Mouse (Mus musculus): ENCODE results near the gene Grin3a. TPM values are rescaled to one million over a fixed set of nuclear protein-coding genes. Genes with fewer than 3 reads are reported as not detected.
"Not testable (repeated sequence)": the region's sequence is repeated elsewhere in the genome, so short reads cannot be mapped to it uniquely, and the experiment has no call there.

The Grin3a gene
- total RNA-seq, 1 experiment from 2014 or later: not detected

DNA sequence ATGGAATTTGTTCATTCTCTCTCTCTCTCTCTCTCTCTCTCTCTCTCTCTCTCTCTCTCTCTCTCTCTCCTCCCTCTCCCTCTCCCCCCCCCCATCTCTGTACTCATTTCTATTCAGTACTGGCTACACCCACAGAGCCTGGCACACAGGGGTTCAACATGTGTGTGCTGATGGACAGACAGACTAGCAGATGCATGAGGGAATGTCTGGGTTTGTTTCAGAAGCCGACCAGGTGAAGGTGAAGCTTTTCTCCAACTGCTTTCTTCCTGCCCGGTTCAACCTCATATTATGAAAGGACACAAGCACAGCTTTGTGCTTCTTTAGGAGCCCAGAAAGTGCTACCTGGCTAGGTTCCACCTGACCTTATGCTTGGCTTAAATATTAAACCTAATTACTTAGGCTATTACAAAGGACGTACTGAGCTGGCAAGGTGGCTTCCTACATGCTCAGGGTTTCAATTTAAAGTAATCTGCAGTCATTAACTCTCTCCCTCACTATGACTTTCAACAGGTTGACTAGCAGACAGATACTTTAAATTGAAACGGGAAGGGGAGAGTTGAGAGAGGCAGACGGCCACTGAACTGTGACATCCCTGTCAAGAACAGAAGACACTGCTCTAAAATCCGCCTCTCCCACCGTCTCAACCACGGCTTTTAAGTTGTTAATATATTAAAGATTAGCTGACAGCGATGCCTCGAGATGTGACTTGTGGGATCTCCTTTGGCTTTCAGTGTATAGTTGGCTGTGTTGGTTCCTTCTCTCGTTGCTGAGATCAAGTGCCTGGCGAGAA, 153.9 kb downstream of the Grin3a start:
- ATAC-seq (replicated peaks in 1 of 2; ENCODE audit: insufficient read depth in 1 of 2, low FRiP score in 2 of 2, low TSS enrichment in 1 of 2, low read depth in 1 of 2, poor library complexity in 2 of 2, severe bottlenecking in 2 of 2): no peak

DNA sequence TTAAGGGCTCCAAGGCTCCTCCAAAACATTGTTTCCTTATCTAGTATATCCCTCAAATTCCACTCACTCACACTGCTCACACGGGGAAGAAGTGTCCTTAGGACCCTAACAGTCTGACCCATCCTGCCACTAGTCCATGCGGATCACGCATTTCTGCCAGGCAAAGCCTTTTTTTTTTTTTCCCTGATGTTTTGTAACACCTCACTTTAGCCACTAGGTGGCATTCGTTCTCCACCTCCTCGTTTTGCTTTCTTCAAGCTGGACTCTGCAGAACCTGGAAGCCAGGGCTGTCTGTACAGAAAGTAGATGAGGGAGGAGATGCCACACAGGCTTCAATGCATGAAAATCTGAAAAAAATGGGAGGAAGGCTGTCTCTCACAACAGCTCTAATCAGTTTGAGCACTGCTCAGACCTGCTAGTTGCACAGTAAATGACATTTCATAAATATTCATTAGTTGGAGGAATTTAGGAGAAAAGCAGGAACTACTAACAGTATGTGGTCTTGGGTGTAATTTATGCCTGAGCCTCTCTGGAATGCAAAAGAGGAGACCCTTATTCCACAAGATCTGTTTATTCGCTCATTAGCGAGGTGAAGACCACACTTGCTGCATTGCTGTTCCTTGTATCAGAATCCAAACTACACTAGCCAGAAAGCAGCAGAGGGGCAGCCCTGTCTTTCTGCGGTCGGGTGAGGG, 156.8 kb downstream of the Grin3a start:
- ATAC-seq (replicated peaks in 1 of 2; ENCODE audit: insufficient read depth in 1 of 2, low FRiP score in 2 of 2, low TSS enrichment in 1 of 2, low read depth in 1 of 2, poor library complexity in 2 of 2, severe bottlenecking in 2 of 2): peak; percentile 79 to 93

DNA sequence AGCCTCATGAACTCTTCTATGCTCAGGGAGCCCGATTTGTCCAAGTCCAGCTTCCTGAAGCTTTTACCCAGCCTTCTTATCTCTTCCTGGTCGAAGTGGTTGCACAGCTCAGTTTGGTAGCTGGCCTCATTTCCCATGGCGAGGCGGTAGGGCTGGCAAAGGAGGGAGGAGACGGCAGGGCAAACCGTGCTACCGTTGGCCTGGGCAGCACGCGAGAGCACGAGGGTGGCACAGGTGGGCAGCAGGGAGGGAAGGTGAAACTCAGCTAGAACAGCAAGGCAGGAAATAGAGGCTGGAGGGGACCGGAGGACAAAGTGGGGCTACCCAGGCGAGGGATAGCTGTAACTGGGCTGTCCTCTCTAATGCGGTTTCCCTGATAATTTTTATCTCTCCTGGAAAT, 163.7 kb downstream of the Grin3a start, which contains the start of gene Ppp3r2:
TSS of gene Ppp3r2 (minus strand) at position 213 of the 400 bp plus-strand sequence.
- no peak for ATAC-seq (replicated peaks in 1 of 2; ENCODE audit: insufficient read depth in 1 of 2, low FRiP score in 2 of 2, low TSS enrichment in 1 of 2, low read depth in 1 of 2, poor library complexity in 2 of 2, severe bottlenecking in 2 of 2)

DNA sequence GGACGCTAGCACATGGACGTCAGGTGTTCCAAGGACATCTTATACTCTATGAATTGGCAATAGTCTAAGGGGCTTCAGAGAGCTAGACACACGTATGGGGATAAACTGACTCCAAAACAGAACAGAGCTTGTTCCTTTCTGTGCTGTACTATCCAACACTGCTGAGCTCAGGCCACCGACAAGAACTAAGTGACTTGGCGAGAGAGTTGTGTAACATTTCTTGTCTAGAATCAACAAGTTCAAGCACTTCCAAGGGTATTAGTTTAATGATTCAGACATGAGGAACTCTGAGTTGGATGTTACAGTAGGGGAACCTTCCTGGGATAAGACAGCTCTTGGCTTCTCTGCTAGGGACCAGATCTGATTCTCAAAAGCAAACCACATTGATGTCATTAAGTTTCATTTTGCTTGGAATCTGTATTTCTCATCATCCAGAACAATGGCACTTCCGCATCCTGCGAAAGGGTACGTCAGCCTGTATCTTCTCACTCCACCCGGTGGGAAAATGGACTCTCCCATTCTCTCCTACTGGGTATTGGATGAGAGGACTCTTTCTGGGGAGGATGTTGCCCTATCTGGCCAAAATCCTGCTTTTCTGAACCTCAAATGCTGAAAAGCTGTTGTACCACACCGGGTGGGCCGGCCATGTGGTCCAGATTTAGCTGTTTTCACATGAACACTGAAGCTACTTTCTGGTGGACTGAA, 165.2 kb downstream of the Grin3a start:
- ATAC-seq (replicated peaks in 1 of 2; ENCODE audit: insufficient read depth in 1 of 2, low FRiP score in 2 of 2, low TSS enrichment in 1 of 2, low read depth in 1 of 2, poor library complexity in 2 of 2, severe bottlenecking in 2 of 2): no peak

DNA sequence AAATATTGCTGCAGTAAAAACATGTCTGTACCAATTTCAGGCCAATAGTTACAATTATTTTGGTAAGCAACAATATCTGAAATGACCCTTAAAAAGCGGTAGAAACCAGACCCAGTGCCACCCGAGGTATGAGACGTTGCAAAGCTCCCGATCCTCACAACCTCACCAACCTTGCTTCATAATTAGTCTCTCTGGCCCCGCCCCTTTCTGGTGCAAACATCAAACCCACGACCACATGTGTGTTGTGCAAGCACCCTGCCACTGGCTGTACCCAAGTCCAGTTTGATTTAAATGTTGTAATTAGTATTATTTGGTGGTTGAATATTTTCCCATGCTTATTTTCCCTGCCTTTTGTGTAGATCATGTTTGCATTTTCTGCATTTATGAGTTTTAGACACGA, 168.8 kb downstream of the Grin3a start:
- ATAC-seq (replicated peaks in 1 of 2; ENCODE audit: insufficient read depth in 1 of 2, low FRiP score in 2 of 2, low TSS enrichment in 1 of 2, low read depth in 1 of 2, poor library complexity in 2 of 2, severe bottlenecking in 2 of 2): peak in 1 of 2 experiments; percentile 68; a peak in 1 of 4 replicates

DNA sequence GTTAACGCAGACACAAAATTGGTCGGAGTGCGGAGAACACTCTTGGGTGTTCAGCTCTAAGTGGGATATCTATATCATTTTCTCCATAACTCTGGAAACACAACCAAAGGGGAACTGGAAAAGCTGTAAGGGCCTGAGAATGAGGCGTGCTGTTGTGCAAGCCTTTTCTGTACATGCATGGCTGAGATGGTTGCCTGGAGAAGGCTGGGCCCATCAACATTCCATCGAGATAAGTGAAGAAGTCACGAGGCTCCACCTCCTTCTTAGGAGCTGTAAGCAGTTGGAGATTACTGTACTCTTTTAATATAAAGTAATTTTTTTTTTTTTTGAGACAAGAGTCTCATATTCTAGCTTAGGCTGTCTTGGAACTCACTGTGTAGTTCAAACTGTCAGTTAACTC, 169.5 kb downstream of the Grin3a start:
- no peak for ATAC-seq (replicated peaks in 1 of 2; ENCODE audit: insufficient read depth in 1 of 2, low FRiP score in 2 of 2, low TSS enrichment in 1 of 2, low read depth in 1 of 2, poor library complexity in 2 of 2, severe bottlenecking in 2 of 2)

DNA sequence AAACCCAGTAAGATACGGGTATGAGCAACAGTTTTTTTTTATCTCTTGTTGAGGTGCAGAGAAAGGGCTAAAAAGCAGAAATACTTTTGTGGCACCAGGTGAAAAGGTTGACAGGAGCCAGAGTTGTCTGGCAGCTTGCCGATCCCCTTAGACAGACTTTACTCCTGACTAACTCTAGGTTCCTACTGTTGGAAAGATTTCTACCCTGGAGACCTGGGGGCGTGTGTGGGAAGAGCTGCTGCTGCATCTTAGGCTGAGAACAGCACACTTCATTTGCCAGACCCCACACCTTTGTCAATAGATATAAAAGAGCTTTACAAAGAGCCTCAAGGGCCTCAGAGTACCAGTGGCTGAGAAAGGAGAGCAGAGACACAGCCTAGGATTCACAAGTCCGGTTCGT, 180.7 kb downstream of the Grin3a start:
- ATAC-seq (replicated peaks in 1 of 2; ENCODE audit: insufficient read depth in 1 of 2, low FRiP score in 2 of 2, low TSS enrichment in 1 of 2, low read depth in 1 of 2, poor library complexity in 2 of 2, severe bottlenecking in 2 of 2): no peak

DNA sequence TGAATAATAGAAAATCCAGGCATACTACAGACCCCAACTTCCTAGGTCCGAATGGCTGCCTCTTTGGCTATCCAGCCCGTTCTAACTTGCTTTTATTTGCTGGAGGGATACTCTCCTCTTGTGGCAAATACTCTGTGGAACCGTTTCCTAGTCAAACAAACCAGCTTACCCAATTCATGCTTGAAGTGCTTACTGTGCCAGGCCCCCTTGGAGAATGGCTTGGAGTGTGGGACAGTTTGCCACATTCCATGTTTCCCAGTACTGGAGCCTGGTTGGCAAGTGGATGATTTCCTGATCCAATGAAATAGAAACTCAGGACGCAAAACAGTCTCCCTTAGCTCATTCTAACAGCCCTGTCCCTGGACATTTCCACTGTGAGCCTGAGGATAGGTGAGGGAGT, 183.3 kb downstream of the Grin3a start:
- no peak for ATAC-seq (replicated peaks in 1 of 2; ENCODE audit: insufficient read depth in 1 of 2, low FRiP score in 2 of 2, low TSS enrichment in 1 of 2, low read depth in 1 of 2, poor library complexity in 2 of 2, severe bottlenecking in 2 of 2)

DNA sequence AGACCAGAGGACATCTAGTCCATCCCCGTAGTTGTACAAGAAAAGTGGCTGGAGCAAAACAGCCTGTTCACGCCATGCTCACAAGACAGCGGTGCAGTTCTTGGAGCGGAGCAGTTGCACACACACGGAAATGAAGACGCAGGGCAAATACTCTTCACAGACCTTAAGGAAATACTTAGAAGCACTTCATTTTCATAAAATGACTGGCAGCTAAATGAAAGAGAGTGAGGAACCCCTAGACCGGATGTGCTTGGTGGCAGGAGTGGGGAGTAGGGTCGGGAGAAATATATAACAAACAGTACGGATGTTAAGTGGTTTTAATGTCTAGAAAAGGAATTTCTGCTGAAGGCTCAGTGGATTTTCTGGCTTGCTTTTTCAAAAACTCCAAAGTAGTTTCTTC, 183.9 kb downstream of the Grin3a start:
- no peak for ATAC-seq (replicated peaks in 1 of 2; ENCODE audit: insufficient read depth in 1 of 2, low FRiP score in 2 of 2, low TSS enrichment in 1 of 2, low read depth in 1 of 2, poor library complexity in 2 of 2, severe bottlenecking in 2 of 2)

DNA sequence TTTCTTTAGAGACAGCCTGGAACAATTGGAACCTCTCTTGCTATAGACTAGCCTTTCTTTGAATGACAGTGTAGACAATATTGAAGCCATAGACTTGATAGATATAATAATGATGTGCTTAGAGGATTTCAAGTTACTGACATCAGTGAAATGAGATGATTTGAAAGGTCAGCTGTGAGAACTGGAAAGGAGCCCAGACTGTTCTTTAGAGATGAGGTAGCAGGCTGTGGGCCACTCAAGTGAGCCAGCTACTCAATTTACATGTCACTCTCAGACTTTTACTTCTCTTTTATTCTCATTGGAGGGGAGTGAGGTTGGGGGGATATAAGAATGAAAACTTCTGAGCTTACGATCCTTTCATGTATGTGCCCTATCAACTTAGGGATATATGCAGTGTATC, 186.1 kb downstream of the Grin3a start:
- no peak for ATAC-seq (replicated peaks in 1 of 2; ENCODE audit: insufficient read depth in 1 of 2, low FRiP score in 2 of 2, low TSS enrichment in 1 of 2, low read depth in 1 of 2, poor library complexity in 2 of 2, severe bottlenecking in 2 of 2)

DNA sequence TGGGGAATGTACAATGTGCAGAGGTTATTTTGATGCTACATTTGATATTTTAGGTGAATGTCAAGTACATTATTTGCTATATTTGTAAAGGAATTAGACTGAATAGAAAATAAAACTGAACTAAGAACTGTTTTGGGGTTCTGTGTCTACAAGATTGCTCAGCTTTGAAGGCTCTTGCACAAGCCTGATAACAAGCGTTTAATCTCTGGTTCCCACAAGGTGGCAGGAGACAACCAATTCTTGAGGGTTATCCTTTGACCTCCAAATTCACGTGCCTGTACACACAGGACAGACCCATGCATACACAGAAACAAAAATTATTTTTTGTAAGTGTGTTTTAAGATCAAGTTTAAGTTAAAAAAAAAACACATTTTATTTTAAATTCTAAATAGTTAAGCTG, 205.6 kb downstream of the Grin3a start:
- ATAC-seq (replicated peaks in 1 of 2; ENCODE audit: insufficient read depth in 1 of 2, low FRiP score in 2 of 2, low TSS enrichment in 1 of 2, low read depth in 1 of 2, poor library complexity in 2 of 2, severe bottlenecking in 2 of 2): peak in 1 of 2 experiments; percentile 48; a peak in 1 of 4 replicates

DNA sequence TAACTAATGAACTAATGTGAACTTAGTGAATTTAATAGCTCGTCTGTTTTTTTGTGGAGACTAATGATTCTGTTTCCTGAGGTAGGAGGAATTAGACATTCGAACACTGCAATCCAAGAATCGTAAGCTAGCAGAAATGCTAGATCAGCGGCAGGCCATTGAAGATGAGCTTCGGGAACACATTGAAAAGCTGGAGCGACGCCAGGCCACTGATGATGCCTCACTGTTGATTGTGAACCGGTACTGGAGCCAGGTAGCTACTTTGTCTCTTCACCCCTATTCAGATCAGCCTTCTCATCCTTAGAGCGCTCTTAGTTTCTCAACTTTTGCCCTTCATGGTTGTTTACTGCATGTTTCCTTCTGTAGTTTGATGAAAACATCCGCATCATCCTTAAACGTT, 207.7 kb downstream of the Grin3a start:
- no peak for ATAC-seq (replicated peaks in 1 of 2; ENCODE audit: insufficient read depth in 1 of 2, low FRiP score in 2 of 2, low TSS enrichment in 1 of 2, low read depth in 1 of 2, poor library complexity in 2 of 2, severe bottlenecking in 2 of 2)

DNA sequence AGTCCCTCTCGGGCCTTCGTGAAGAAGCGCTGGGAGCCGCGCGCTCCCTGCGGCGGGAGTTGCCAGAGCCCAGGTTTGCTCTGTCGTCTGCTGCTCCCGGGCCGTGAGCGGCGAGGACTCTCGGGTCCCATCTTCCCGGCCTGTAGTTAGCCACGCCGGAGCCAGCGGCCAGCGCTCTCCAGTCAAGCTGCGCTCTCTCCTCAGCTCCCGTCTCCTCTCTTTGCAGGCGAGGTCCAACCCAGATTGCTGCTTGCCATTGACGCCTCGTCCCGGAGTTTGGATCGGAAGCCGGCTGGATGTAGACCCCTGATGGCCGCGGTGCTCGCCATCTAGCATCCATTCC, 213.4 kb downstream of the Grin3a start:
- peak in 1 of 2 experiments; percentile 39; a peak in 3 of 4 replicates for ATAC-seq (replicated peaks in 1 of 2; ENCODE audit: insufficient read depth in 1 of 2, low FRiP score in 2 of 2, low TSS enrichment in 1 of 2, low read depth in 1 of 2, poor library complexity in 2 of 2, severe bottlenecking in 2 of 2)

DNA sequence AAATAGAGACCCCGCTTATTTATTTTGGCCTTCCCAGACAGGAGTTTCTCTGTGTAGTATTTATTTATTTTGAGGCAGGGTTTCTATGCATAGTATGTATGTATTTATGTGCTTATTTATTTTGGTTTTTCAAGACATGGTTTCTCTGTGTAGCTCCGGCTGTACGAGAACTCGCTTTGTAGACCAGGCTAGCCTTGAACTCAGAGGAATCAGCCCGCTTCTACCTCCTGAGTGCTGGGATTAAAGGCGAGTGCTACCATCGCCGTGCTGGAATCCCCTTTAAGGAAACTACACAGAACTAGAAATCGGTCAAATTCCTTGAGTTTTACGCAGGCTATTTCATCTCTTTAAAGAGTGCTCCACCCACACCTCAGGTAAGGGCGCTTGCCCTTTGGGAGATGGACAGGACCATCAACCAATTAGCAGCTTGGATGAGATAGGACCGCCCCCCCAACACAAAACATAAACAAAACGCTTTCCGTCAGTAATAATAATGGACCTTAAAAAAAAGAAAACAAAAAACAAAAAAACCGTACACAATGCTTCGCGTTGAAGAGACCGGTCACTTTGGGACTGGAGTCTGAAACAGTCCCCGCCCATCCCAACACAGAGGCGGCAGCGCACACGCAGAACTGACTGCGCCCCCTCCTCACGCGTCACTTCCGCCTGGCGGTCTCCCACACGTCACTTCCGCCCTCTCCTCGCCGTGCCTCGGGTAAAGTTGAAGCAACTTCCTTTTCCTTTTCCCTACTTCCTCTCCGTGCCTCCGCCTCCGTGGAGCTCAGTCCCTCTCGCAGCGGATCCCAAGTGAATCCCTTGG, 214.0 kb downstream of the Grin3a start, which contains the start of gene Rnf20:
TSS of gene Rnf20 (plus strand) at position 688 of the 820 bp plus-strand sequence.
- peak; percentile 92 to 96 for ATAC-seq (replicated peaks in 1 of 2; ENCODE audit: insufficient read depth in 1 of 2, low FRiP score in 2 of 2, low TSS enrichment in 1 of 2, low read depth in 1 of 2, poor library complexity in 2 of 2, severe bottlenecking in 2 of 2)

DNA sequence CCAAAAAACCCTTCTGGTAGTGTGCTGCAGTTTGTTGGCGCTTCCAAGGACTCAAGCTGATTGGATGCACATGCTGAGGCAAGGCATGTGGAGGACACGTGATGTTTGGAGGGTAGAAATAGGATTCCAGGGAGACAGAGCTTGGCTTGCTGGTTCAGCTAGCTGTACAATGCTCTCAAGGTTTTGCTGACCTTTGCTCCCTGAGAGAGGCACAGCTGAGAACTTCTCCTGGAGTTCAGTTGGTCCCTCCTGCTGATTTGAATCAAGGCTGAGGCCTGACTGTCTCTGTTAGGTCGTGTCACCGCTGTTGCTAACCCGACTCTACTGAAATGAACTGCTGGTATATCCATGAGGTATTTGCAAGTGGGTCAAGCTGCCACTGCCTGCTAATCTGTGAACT, 216.6 kb downstream of the Grin3a start:
- no peak for ATAC-seq (replicated peaks in 1 of 2; ENCODE audit: insufficient read depth in 1 of 2, low FRiP score in 2 of 2, low TSS enrichment in 1 of 2, low read depth in 1 of 2, poor library complexity in 2 of 2, severe bottlenecking in 2 of 2)

DNA sequence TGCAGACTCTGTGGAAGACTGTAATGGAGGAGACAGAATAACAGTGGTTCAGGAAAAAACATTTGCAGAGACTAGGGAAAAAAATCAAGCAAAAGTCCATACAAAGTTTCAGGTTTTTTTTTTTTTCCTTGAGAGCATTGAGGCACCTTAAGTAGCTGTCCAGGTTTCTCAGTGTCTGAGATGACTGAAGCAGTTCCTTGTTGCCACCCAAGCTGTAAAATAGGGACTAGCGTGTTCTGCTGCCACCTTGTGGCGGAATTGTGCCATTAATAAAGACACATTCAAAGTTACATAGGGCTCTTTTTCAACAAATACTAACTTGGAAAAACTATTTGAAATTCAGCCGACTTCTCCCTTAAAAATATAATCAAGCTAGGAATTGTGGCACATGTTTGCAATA, 218.6 kb downstream of the Grin3a start:
- ATAC-seq (replicated peaks in 1 of 2; ENCODE audit: insufficient read depth in 1 of 2, low FRiP score in 2 of 2, low TSS enrichment in 1 of 2, low read depth in 1 of 2, poor library complexity in 2 of 2, severe bottlenecking in 2 of 2): peak; percentile 37 to 63; a peak in 1 of 4 replicates

DNA sequence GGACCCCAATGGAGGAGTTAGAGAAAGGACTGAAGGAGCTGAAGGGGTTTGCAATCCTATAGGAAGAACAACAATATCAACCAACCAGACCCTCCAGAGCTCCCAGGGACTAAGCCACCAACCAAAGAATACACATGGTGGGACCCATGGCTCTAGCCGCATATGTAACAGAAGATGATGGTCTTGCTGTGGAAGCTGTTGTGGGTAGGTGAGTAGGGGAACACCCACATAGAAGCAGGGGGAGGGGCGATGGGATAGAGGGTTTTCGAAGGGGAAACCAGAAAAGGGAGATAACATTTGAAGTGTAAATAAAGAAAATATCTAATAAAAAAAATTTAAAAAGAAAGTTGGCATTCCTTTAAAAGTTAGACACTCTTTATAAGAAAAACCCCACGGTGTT, 220.6 kb downstream of the Grin3a start:
- not testable (repeated sequence) for ATAC-seq (replicated peaks in 1 of 2; ENCODE audit: insufficient read depth in 1 of 2, low FRiP score in 2 of 2, low TSS enrichment in 1 of 2, low read depth in 1 of 2, poor library complexity in 2 of 2, severe bottlenecking in 2 of 2)
